Mouse (Mus musculus): ENCODE results near the gene Vdac1. TPM values are rescaled to one million over a fixed set of nuclear protein-coding genes. Genes with fewer than 3 reads are reported as not detected.

Vdac1 gene
- polyA plus RNA-seq, 1 experiment from 2014 or later: 266 TPM

DNA sequence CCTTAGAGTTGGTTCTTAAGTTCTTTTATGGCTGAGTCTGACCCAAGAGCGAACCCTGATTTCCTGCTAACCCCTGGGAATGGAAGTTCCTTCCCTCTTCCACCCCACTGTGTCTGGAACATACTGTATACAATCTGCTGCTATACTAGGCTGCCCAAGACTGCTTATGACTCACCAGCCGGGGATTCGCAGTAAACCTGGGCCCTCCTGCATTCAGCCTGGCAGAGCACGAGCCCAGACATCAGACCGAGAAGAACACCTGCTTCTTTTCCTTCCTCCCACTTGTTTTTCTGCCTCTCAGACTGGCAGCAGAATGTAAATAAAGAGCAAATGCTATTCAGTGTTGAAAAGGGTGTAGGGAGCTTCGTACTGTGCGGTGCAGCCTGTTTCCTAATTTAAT is 24.7 kb upstream of the Vdac1 start:
- H3K27ac ChIP-seq: no peak overlapping the region
- H3K27me3 ChIP-seq (replicated peaks): no peaks in the 10 kb centered on the region
- H3K4me2 ChIP-seq: no peak overlapping the region
- H3K4me1 ChIP-seq: no peaks in the 10 kb centered on the region
- H3K4me3 ChIP-seq (replicated peaks): no peak overlapping the region
- H3K9ac ChIP-seq: no peak overlapping the region
- H3K9me3 ChIP-seq: no peaks in the 10 kb centered on the region
- no peak for ATAC-seq (ENCODE audit: insufficient read depth, low FRiP score, low read depth)
- WGBS: 43% methylated on average over 7 of the region's 7 CpGs
- H3K36me3 ChIP-seq: no peaks in the 10 kb centered on the region

DNA sequence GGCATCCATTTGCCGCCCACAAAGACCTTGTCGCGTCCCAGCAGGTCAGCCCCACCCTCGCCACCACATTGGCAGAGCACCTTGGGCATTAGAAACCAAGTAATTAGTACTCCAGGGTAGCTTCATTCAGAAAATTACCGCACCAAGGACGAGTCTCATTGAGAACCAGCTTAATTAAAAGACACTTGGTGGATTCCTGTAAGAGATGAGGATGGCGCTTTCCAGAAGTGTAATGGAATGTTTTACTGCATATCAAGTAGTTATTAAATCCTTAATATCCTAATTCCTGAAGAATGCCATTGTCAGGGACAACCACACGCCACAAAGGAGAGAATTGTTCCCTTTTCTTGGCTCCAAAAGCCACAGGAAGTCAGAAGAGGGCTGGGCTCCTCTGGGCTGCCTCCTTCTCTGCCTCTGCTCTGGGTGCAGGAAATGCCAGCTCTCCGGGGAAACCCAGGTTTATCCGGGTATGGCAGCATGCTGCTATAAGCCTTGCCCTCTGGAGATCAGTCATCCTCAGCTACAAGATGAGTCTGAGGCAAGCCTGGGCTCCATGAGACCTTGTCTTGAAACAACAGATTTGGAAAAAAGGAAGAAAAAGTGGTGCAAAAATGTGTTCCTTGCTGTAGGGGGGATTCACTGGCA is 22.9 kb upstream of the Vdac1 start:
- H3K27ac ChIP-seq: no peak overlapping the region

DNA sequence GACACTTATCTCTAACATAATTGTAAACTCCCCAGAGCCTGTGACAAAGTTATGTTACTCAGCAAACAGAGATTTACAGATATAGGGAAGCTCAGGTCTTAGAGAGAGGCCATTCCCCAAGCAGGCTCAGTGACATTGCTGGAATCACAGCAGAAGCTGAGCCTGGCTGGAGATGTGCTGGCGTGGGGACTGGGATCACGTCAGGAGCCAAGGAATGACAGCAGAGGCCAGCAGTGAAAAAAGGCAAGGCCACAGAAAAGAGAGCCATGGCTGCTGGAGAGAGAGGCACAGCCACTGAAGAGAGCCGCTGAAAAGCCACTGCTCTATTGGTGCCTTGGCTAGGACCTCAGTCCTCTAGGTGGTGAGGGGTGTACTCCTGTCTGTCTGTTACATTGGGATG is 22.3 kb upstream of the Vdac1 start:
- WGBS: 60% methylated on average over 3 of the region's 3 CpGs
- no peak overlapping the region for H3K9ac ChIP-seq
- no peaks in the 10 kb centered on the region for H3K36me3 ChIP-seq
- no peaks in the 10 kb centered on the region for H3K9me3 ChIP-seq
- 0 out of 2 replicates have a peak, but pooled peaks cover 6% of the 10 kb centered on the region for H3K4me1 ChIP-seq
- no peak overlapping the region for H3K27ac ChIP-seq
- ATAC-seq (ENCODE audit: insufficient read depth, low FRiP score, low read depth): no peak
- no peaks in the 10 kb centered on the region for H3K27me3 ChIP-seq (replicated peaks)
- H3K4me3 ChIP-seq (replicated peaks): no peak overlapping the region
- no peak overlapping the region for H3K4me2 ChIP-seq

More for the DNA sequence above, 22.9 kb upstream of the Vdac1 start:
- no peak for ATAC-seq (ENCODE audit: insufficient read depth, low FRiP score, low read depth)
- no peak overlapping the region for H3K4me3 ChIP-seq (replicated peaks)
- no peak overlapping the region for H3K9ac ChIP-seq
- H3K36me3 ChIP-seq: no peaks in the 10 kb centered on the region
- H3K4me1 ChIP-seq: 0 out of 2 replicates have a peak, but pooled peaks cover 6% of the 10 kb centered on the region
- H3K27me3 ChIP-seq (replicated peaks): no peaks in the 10 kb centered on the region
- 70% methylated on average over 10 of the region's 10 CpGs for WGBS
- no peak overlapping the region for H3K4me2 ChIP-seq
- no peaks in the 10 kb centered on the region for H3K9me3 ChIP-seq

DNA sequence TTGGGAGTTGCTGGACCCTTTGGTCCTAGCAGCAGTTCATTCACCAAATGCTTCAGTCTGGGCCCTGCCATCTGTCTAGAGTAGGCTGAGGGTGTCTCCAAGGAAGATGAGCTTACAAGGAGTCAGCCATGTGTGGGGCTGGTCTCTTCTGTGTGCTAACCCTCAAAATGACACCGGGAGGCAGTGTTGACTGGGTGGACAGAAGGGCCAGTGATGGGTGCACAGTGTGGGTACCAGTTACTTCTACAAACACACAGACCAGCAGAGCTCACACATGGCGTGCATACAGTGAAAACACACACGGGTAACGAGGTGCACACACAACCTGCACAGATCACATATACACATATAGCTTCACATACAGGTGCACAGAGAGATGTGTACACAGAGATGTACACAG is 21.6 kb upstream of the Vdac1 start:
- H3K36me3 ChIP-seq: no peaks in the 10 kb centered on the region
- no peaks in the 10 kb centered on the region for H3K27me3 ChIP-seq (replicated peaks)
- no peak overlapping the region for H3K4me3 ChIP-seq (replicated peaks)
- 88% methylated on average over 4 of the region's 4 CpGs for WGBS
- H3K9ac ChIP-seq: no peak overlapping the region
- no peak overlapping the region for H3K4me2 ChIP-seq
- ATAC-seq (ENCODE audit: insufficient read depth, low FRiP score, low read depth): no peak
- no peak overlapping the region for H3K27ac ChIP-seq
- H3K9me3 ChIP-seq: no peaks in the 10 kb centered on the region
- H3K4me1 ChIP-seq: 0 out of 2 replicates have a peak, but pooled peaks cover 6% of the 10 kb centered on the region

DNA sequence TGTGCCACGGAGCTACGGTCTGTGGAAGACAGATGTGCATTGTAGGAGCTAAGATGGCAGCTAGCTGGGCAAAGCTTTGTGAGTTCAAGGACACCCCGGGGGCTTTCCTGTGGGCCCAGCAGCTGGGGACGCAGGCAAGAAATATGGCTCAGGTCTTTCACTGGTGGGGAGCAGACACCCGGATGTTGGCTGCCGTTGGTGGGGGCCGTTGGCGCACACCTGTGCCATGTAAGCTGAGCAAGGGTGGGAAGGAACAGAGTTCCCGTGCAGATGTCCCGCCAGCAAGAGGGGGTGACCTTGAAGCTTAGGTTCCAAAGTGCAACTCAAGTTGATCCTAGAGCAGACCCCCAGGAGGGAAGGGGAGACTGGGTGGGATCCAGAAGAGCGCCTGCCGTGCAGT is 21.1 kb upstream of the Vdac1 start:
- Histone ChIP-seq H3K36me3 (no peaks in the 10 kb centered on the region), H3K4me1 (0 out of 2 replicates have a peak, but pooled peaks cover 6% of the 10 kb centered on the region), H3K27me3 (replicated peaks) (no peaks in the 10 kb centered on the region), H3K4me2 (no peak overlapping the region), H3K9ac (no peak overlapping the region), H3K4me3 (replicated peaks) (no peak overlapping the region), H3K9me3 (no peaks in the 10 kb centered on the region), H3K27ac (no peak overlapping the region)
- no peak for ATAC-seq (ENCODE audit: insufficient read depth, low FRiP score, low read depth)
- 85% methylated on average over 12 of the region's 12 CpGs for WGBS

DNA sequence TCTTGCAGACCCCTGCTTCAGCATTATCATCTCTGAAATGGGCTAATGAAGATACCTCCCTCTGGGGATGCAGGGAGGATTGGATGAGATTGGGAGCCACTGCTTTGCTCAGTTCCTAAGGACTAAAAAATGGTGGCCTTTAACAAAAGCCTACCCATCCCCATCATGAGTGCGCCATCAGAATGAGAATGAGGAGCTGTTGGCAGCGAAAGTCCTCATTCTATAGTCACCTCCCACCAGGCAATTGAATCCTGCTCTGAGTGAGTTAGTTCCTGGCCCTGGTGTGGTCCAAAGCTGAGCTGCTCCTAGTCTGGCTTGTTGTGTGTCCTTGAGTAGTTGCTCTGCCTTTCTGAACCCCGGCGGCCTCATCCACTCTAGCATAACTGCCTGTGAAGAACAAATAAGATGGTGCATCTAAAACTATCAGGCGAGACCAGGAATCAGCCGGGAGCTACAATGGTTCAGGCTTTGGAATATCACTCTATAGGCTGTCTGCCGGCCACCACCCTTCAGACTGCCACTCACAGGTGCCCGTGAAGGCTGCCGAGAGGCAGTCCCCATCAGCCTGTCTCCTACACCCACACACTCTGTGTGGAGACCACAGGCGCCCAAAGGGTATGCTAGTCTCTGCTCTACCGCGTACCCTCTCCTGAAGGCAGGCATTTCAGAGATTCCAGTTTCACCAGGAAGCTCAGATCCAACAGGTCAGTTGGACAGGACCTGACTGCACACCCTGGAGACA is 20.4 kb upstream of the Vdac1 start:
- H3K4me3 ChIP-seq (replicated peaks): no peak overlapping the region
- H3K9ac ChIP-seq: no peak overlapping the region
- H3K36me3 ChIP-seq: no peaks in the 10 kb centered on the region
- no peak overlapping the region for H3K27ac ChIP-seq
- H3K4me1 ChIP-seq: 0 out of 2 replicates have a peak, but pooled peaks cover 6% of the 10 kb centered on the region
- ATAC-seq (ENCODE audit: insufficient read depth, low FRiP score, low read depth): no peak
- 83% methylated on average over 12 of the region's 12 CpGs for WGBS
- no peaks in the 10 kb centered on the region for H3K27me3 ChIP-seq (replicated peaks)
- H3K9me3 ChIP-seq: no peaks in the 10 kb centered on the region
- no peak overlapping the region for H3K4me2 ChIP-seq

DNA sequence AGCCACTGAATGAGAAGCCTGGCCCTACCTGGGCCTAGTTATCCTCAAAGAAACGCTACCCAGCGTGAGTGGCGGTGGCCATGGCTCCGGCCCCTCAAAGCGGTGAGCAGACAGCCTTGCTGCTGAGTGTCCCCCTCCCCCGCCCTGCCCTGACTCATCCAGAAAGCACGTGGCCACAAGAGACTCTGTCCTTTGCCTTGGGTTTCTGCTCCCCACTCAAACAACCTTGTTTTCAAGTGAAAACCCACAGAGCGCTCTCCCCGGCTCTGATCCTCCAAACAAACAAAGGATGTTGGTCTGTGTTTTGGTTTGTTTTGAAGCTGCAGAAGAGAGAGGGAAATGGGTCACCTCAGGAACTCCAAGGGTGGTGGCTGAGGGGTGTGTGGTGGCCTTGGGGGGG is 19.7 kb upstream of the Vdac1 start:
- Histone ChIP-seq H3K36me3 (no peaks in the 10 kb centered on the region), H3K4me2 (no peak overlapping the region), H3K4me1 (0 out of 2 replicates have a peak, but pooled peaks cover 8% of the 10 kb centered on the region), H3K27ac (no peak overlapping the region), H3K4me3 (replicated peaks) (no peak overlapping the region), H3K27me3 (replicated peaks) (no peaks in the 10 kb centered on the region), H3K9ac (no peak overlapping the region), H3K9me3 (no peaks in the 10 kb centered on the region)
- ATAC-seq (ENCODE audit: insufficient read depth, low FRiP score, low read depth): no peak
- WGBS: 45% methylated on average over 9 of the region's 9 CpGs

DNA sequence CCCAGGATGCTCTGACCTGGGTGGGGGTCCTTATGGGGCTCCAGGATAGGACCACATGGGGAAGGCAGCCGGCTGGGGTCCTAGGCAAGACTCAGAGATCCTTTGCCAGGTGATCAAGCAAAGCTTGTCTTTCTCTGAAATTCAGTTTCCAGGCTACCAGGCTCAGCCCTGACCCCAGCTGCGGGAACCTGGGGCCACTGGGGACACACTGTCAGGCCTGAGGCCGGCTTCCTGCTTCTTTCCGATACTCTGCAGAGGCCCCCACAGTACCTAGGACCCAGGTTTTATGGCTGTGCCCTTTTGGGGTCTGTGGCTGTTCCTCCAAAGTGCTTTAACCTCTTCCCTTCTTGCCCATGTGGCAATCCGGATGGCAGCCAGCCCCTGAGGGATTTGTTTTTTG is 19.2 kb upstream of the Vdac1 start:
- H3K4me1 ChIP-seq: 0 out of 2 replicates have a peak, but pooled peaks cover 12% of the 10 kb centered on the region
- no peaks in the 10 kb centered on the region for H3K36me3 ChIP-seq
- no peaks in the 10 kb centered on the region for H3K9me3 ChIP-seq
- 74% methylated on average over 5 of the region's 5 CpGs for WGBS
- H3K4me3 ChIP-seq (replicated peaks): no peak overlapping the region
- no peaks in the 10 kb centered on the region for H3K27me3 ChIP-seq (replicated peaks)
- H3K9ac ChIP-seq: no peak overlapping the region
- ATAC-seq (ENCODE audit: insufficient read depth, low FRiP score, low read depth): no peak
- no peak overlapping the region for H3K4me2 ChIP-seq
- no peak overlapping the region for H3K27ac ChIP-seq

DNA sequence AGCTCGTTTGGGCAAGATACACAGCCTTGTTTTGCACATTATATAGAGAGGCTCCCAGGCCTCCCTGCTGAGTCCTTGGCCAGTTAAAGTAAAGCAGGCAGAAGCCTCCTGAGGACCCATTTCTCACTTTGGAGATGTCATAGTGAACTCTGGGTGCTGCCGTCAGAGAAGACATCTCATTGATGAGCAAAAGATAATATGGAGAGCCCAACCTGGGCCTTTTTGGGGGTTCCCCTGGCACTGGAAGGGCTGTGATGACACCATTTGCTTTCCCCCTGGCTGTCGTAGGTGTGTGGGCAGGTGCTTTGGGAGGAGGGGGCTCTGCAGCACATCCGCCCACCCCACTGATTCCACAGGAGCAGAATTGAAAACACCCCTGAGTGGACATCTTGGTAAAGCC is 18.4 kb upstream of the Vdac1 start:
- no peaks in the 10 kb centered on the region for H3K27me3 ChIP-seq (replicated peaks)
- 81% methylated on average over 4 of the region's 4 CpGs for WGBS
- 0 out of 2 replicates have a peak, but pooled peaks cover 12% of the 10 kb centered on the region for H3K4me1 ChIP-seq
- no peak overlapping the region for H3K4me2 ChIP-seq
- no peak for ATAC-seq (ENCODE audit: insufficient read depth, low FRiP score, low read depth)
- H3K4me3 ChIP-seq (replicated peaks): no peak overlapping the region
- H3K27ac ChIP-seq: no peak overlapping the region
- H3K9me3 ChIP-seq: no peaks in the 10 kb centered on the region
- H3K9ac ChIP-seq: no peak overlapping the region
- no peaks in the 10 kb centered on the region for H3K36me3 ChIP-seq

DNA sequence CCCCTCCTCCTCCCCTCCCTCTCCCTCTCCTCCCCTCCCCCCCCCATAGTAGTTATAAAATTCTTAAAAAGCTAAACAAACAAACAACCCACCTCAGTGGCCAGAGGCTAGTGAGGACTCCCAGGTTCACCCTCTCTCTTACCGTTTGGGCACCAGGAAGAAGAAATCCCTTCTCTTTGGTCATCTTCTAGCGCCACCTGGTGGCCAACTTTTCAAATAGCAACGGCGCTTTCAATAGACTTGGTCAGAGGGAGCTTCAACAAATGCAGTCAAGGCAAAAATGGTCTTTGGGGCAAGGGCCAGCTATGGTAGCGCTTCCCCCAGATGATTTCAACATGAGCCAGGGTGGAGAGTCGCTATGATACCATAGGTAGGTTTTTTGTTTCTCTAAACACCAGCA is 17.5 kb upstream of the Vdac1 start:
- no peak overlapping the region for H3K4me2 ChIP-seq
- no peak overlapping the region for H3K27ac ChIP-seq
- 0 out of 2 replicates have a peak, but pooled peaks cover 12% of the 10 kb centered on the region for H3K4me1 ChIP-seq
- H3K36me3 ChIP-seq: no peaks in the 10 kb centered on the region
- H3K4me3 ChIP-seq (replicated peaks): no peak overlapping the region
- ATAC-seq (ENCODE audit: insufficient read depth, low FRiP score, low read depth): no peak
- no peak overlapping the region for H3K9ac ChIP-seq
- no peaks in the 10 kb centered on the region for H3K27me3 ChIP-seq (replicated peaks)
- H3K9me3 ChIP-seq: no peaks in the 10 kb centered on the region
- WGBS: 2% methylated on average over 6 of the region's 6 CpGs

DNA sequence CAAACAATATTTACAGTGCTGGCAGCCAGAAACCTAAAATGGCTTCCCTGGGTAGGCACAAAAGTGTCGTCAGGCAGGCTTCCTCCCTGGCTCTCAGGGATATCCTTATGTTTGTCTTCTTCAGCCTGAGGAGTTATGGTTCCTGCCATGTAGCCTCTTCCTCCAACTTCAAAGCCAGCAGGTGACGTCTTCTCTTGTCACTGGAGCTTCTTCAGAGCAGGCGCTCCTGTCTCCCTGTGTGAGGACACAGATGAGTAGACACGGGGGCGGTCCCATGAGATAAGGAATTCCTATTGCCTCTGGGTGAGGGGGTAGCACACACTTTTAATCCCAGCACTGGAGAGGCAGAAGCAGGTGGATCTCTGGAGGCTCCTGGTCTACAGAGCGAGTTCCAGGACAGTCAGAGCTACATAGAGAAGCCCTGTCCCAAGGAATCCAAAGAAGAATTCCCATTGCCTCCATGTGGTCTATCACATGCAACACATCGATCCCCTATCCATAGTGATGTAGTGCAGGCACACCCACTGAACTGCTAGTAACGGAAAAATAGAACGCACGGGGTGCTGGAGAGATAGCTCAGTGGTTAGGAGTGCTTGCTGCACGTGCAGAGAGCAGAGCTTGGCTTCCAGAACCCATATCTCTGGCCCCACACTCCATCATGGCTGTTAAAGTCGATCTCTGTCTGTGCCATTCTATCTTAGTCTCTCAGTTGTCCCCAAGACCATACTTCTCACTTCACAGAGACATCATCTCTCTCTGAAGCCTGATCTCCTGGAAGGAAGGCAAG is 15.5 kb upstream of the Vdac1 start:
- WGBS: 73% methylated on average over 12 of the region's 12 CpGs
- Histone ChIP-seq H3K27me3 (replicated peaks) (no peaks in the 10 kb centered on the region), H3K27ac (no peak overlapping the region), H3K4me2 (no peak overlapping the region), H3K9me3 (no peaks in the 10 kb centered on the region), H3K4me3 (replicated peaks) (no peak overlapping the region), H3K36me3 (no peaks in the 10 kb centered on the region), H3K9ac (no peak overlapping the region), H3K4me1 (0 out of 2 replicates have a peak, but pooled peaks cover 12% of the 10 kb centered on the region)
- ATAC-seq (ENCODE audit: insufficient read depth, low FRiP score, low read depth): no peak

Data from stomach, embryonic 15.5 days (tissue).